Mouse (Mus musculus) hindbrain, postnatal 0 days (tissue): ENCODE measurements around the gene St6gal1. TPM values are rescaled to one million over a fixed set of nuclear protein-coding genes. Genes with fewer than 3 reads are reported as not detected.

Experiments
- ATAC-seq: fragments of 200-750 bp; cut with Nextera tagmentation; 2 replicates; pipeline ENCODE4 v1.8.0; 2017; ENCODE audit warnings: mild to moderate bottlenecking, moderate TSS enrichment, moderate library complexity
- DNase-seq: peaks from one replicate; pipeline ENCODE4 v3.0.0-alpha.2; 2015; ENCODE audit warnings: low spot score
- H3K27ac ChIP-seq: fragments of 300-500 bp; sonication (generic); 2 replicates; pipeline ENCODE4 v1.5.1; 2014; ENCODE audit warnings: mild to moderate bottlenecking
- H3K27me3 ChIP-seq: fragments of 300-500 bp; sonication (generic); 2 replicates; pipeline ENCODE4 v1.6.1; 2014; ENCODE audit warnings: low read length, mixed read lengths; ENCODE audit not compliant: insufficient read depth
- H3K36me3 ChIP-seq: fragments of 300-500 bp; sonication (generic); 2 replicates; pipeline ENCODE4 v1.6.1; 2014; ENCODE audit warnings: low read length, mixed read lengths; ENCODE audit not compliant: insufficient read depth
- H3K4me1 ChIP-seq: fragments of 300-500 bp; sonication (generic); 2 replicates; pipeline ENCODE4 v1.6.1; 2014; ENCODE audit warnings: antibody characterized with exemption, low read length, mixed read lengths; ENCODE audit not compliant: insufficient read depth
- H3K4me2 ChIP-seq: fragments of 300-500 bp; sonication (generic); 2 replicates; pipeline ENCODE4 v1.6.1; 2014; ENCODE audit warnings: low read depth, mild to moderate bottlenecking, low read length, moderate library complexity, mixed read lengths
- H3K4me3 ChIP-seq: fragments of 300-500 bp; sonication (generic); 2 replicates; pipeline ENCODE4 v1.5.1; 2014; ENCODE audit warnings: low read length
- H3K9ac ChIP-seq: fragments of 300-500 bp; sonication (generic); replicated peaks from 2 replicates; pipeline ENCODE4 v1.6.1; 2014; ENCODE audit warnings: mild to moderate bottlenecking, low read length, moderate library complexity, mixed read lengths
- H3K9me3 ChIP-seq: fragments of 300-500 bp; sonication (generic); 2 replicates; pipeline ENCODE4 v1.6.1; 2016; ENCODE audit warnings: low read length, mixed read lengths
- CTCF ChIP-seq: IDR thresholded peaks from 2 replicates; pipeline ENCODE4 v1.5.1; 2016; ENCODE audit warnings: antibody characterized with exemption, control low read depth, low read depth
- WGBS: fragments of 180-500 bp; shearing (Covaris S2); extraction: QIAGEN DNeasy Blood & Tissue Kit; methylation state at CpG from one replicate; pipeline ENCODE4 v1.1.7; 2014; 5-methylcytosine and 5-hydroxymethylcytosine counted together
- polyA plus RNA-seq: library from polyadenylated mRNA; unstranded; fragments of >200 nt; fragmentation: Nextera tagmentation; extraction: Ambion mirVana; gene quantifications from 2 replicates; pipeline ENCODE4 v1.2.1, GENCODE M21; 2015
- total RNA-seq: library from RNA; depleted of rRNA; stranded (reverse); fragments of >200 nt; gene quantifications from 2 replicates; pipeline ENCODE4 v1.2.3, GENCODE M21; 2014

The St6gal1 gene
- total and polyA plus RNA-seq, 2 experiments from 2014 or later = 10.4 to 23.9 TPM

- WGBS = 93% methylated on average over 5 of the region's 5 CpGs
- TF ChIP-seq CTCF = no peak
- Histone ChIP-seq H3K27me3 (no peaks in the 10 kb centered on the region), H3K36me3 (no peaks in the 10 kb centered on the region), H3K27ac (no peak overlapping the region), H3K4me3 (no peak overlapping the region), H3K4me1 (no peaks in the 10 kb centered on the region), H3K4me2 (no peak overlapping the region), H3K9me3 (no peaks in the 10 kb centered on the region), H3K9ac (no peak overlapping the region)
- ATAC-seq (no peak), DNase-seq (no peak)
These were observed 10.0 kb downstream of the St6gal1 start for GRCm38 (mm10) chr16:23234557-23234956.

GRCm38 (mm10) chr16:23235173-23235694, 10.7 kb downstream of the St6gal1 start:
- TF ChIP-seq CTCF = no peak
- 70% methylated on average over 7 of the region's 7 CpGs for WGBS

GRCm38 (mm10) chr16:23239583-23239982, 15.0 kb downstream of the St6gal1 start:
- TF ChIP-seq CTCF = no peak; the same call in 1 of the 2 replicates
- no peak overlapping the region for H3K27ac ChIP-seq
- H3K4me3 ChIP-seq = no peak overlapping the region
- H3K4me2 ChIP-seq = no peak overlapping the region
- WGBS = 69% methylated on average over 6 of the region's 6 CpGs
- no peaks in the 10 kb centered on the region for H3K27me3 ChIP-seq
- H3K36me3 ChIP-seq = no peaks in the 10 kb centered on the region
- no peaks in the 10 kb centered on the region for H3K9me3 ChIP-seq
- H3K4me1 ChIP-seq = peaks cover 12% of the 10 kb centered on the region
- no peak overlapping the region for H3K9ac ChIP-seq
- DNase-seq (no peak), ATAC-seq (no peak; the same call in 1 of the 2 replicates)

More at GRCm38 (mm10) chr16:23235173-23235694, 10.7 kb downstream of the St6gal1 start:
- H3K9ac ChIP-seq = no peak overlapping the region
- H3K27me3 ChIP-seq = no peaks in the 10 kb centered on the region
- ATAC-seq = no peak
- peaks cover 3% of the 10 kb centered on the region; the same call in 1 of the 2 replicates for H3K4me1 ChIP-seq
- no peak for DNase-seq
- H3K36me3 ChIP-seq = no peaks in the 10 kb centered on the region
- no peak overlapping the region for H3K27ac ChIP-seq
- no peaks in the 10 kb centered on the region for H3K9me3 ChIP-seq
- no peak overlapping the region for H3K4me2 ChIP-seq
- H3K4me3 ChIP-seq = no peak overlapping the region

- Histone ChIP-seq H3K9me3 (no peaks in the 10 kb centered on the region), H3K9ac (no peak overlapping the region), H3K4me2 (0 out of 2 replicates have a peak overlapping the region, but pooled peaks have one; percentile 10), H3K4me3 (no peak overlapping the region), H3K36me3 (no peaks in the 10 kb centered on the region), H3K27ac (peak overlapping the region; percentile 38; the same call in 1 of the 2 replicates), H3K27me3 (no peaks in the 10 kb centered on the region), H3K4me1 (peaks cover 12% of the 10 kb centered on the region)
- DNase-seq (peak; percentile 90), ATAC-seq (peak; percentile 88)
- 26% methylated on average over 13 of the region's 13 CpGs for WGBS
- no peak; the same call in 1 of the 2 replicates for TF ChIP-seq CTCF
These were observed 15.8 kb downstream of the St6gal1 start for GRCm38 (mm10) chr16:23240049-23240949.

- WGBS = 26% methylated on average over 5 of the region's 5 CpGs
- Histone ChIP-seq H3K27ac (no peak overlapping the region), H3K4me2 (0 out of 2 replicates have a peak overlapping the region, but pooled peaks have one; percentile 10), H3K27me3 (no peaks in the 10 kb centered on the region), H3K9me3 (no peaks in the 10 kb centered on the region), H3K4me3 (no peak overlapping the region), H3K36me3 (no peaks in the 10 kb centered on the region), H3K4me1 (peaks cover 12% of the 10 kb centered on the region), H3K9ac (no peak overlapping the region)
- TF ChIP-seq CTCF = no peak
- DNase-seq (no peak), ATAC-seq (no peak)
These were observed 16.4 kb downstream of the St6gal1 start for GRCm38 (mm10) chr16:23240950-23241259.

- no peak overlapping the region for H3K4me2 ChIP-seq
- no peaks in the 10 kb centered on the region for H3K36me3 ChIP-seq
- no peak for TF ChIP-seq CTCF
- DNase-seq (no peak), ATAC-seq (no peak)
- WGBS = 72% methylated on average over 5 of the region's 5 CpGs
- H3K9ac ChIP-seq = no peak overlapping the region
- no peaks in the 10 kb centered on the region for H3K9me3 ChIP-seq
- H3K4me1 ChIP-seq = peaks cover 12% of the 10 kb centered on the region
- H3K4me3 ChIP-seq = no peak overlapping the region
- H3K27me3 ChIP-seq = no peaks in the 10 kb centered on the region
- no peak overlapping the region for H3K27ac ChIP-seq
These were observed 19.3 kb downstream of the St6gal1 start for GRCm38 (mm10) chr16:23243726-23244425.
